Mouse (Mus musculus) midbrain, embryonic 10.5 days (tissue): ENCODE results near the gene Pde4d. TPM values are rescaled to one million over a fixed set of nuclear protein-coding genes. Genes with fewer than 3 reads are reported as not detected.

Experiments used
- DNase-seq: peaks from one replicate; pipeline ENCODE4 v3.0.0-alpha.2; 2017; ENCODE audit warnings: low spot score
- H3K27ac ChIP-seq: fragments of 300-500 bp; sonication (generic); replicated peaks from 2 replicates; pipeline ENCODE4 v1.5.1; 2016; ENCODE audit warnings: mild to moderate bottlenecking
- H3K27me3 ChIP-seq: fragments of 300-500 bp; sonication (generic); 2 replicates; pipeline ENCODE4 v1.6.1; 2016; ENCODE audit warnings: low read depth, mild to moderate bottlenecking; ENCODE audit not compliant: poor library complexity, severe bottlenecking
- H3K36me3 ChIP-seq: fragments of 300-500 bp; sonication (generic); 2 replicates; pipeline ENCODE4 v1.6.1; 2016; ENCODE audit warnings: mild to moderate bottlenecking, moderate library complexity
- H3K4me1 ChIP-seq: fragments of 300-500 bp; sonication (generic); 2 replicates; pipeline ENCODE4 v1.6.1; 2016
- H3K4me3 ChIP-seq: fragments of 300-500 bp; sonication (generic); 2 replicates; pipeline ENCODE4 v1.5.1; 2016; ENCODE audit warnings: mild to moderate bottlenecking, moderate library complexity
- H3K9me3 ChIP-seq: fragments of 300-500 bp; sonication (generic); replicated peaks from 2 replicates; pipeline ENCODE4 v1.6.1; 2016; ENCODE audit warnings: mild to moderate bottlenecking
- WGBS: fragments of 180-500 bp; shearing (Covaris S2); methylation state at CpG from one replicate; pipeline ENCODE4 v1.1.7; 2016; 5-methylcytosine and 5-hydroxymethylcytosine counted together
- polyA plus RNA-seq: library from polyadenylated mRNA; unstranded; fragments of >200 nt; fragmentation: Nextera tagmentation; extraction: Ambion mirVana; gene quantifications from 2 replicates; pipeline ENCODE4 v1.2.1, GENCODE M21; 2016

Gene Pde4d
- polyA plus RNA-seq, 1 experiment from 2014 or later, result 10.8 TPM

DNA sequence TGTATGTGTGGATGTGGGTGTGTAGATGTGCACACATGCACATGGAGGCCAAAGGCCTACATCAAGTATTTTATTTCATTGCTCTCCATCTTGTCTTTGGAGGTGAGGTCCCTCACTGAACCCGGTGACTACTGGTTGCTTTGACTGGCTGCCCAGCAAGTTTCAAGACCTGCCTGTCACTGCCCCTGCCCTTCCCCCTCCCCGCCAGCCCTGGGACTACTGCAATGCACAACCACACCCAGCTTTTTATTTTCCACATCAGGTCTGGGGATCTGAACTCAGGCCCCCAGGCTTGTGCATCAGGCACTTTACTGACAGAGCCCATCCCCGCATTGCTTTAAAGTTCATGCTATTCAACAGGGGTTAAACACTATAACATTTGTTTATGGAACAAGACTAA lies 1198.6 kb downstream of the Pde4d start:
- H3K36me3 ChIP-seq, result no peaks in the 10 kb centered on the region
- peaks cover 32% of the 10 kb centered on the region for H3K4me1 ChIP-seq
- no peaks in the 10 kb centered on the region for H3K27me3 ChIP-seq
- no peak for DNase-seq
- no peak overlapping the region for H3K27ac ChIP-seq
- no peaks in the 10 kb centered on the region for H3K9me3 ChIP-seq
- WGBS, result 89% methylated on average over 3 of the region's 3 CpGs
- no peak overlapping the region for H3K4me3 ChIP-seq

GRCm38 (mm10) chr13:109651790-109652605 lies 1202.2 kb downstream of the Pde4d start:
- Histone ChIP-seq H3K27me3 (no peaks in the 10 kb centered on the region), H3K9me3 (no peaks in the 10 kb centered on the region), H3K27ac (no peak overlapping the region), H3K36me3 (no peaks in the 10 kb centered on the region), H3K4me1 (peaks cover 8% of the 10 kb centered on the region; the same call in 1 of the 2 replicates), H3K4me3 (no peak overlapping the region)
- 84% methylated on average over 10 of the region's 10 CpGs for WGBS
- DNase-seq, result no peak

GRCm38 (mm10) chr13:109652631-109653030 lies 1202.9 kb downstream of the Pde4d start:
- Histone ChIP-seq H3K4me1 (peaks cover 8% of the 10 kb centered on the region; the same call in 1 of the 2 replicates), H3K36me3 (no peaks in the 10 kb centered on the region), H3K27me3 (no peaks in the 10 kb centered on the region), H3K9me3 (no peaks in the 10 kb centered on the region), H3K27ac (no peak overlapping the region), H3K4me3 (no peak overlapping the region)
- DNase-seq, result no peak
- WGBS, result 78% methylated on average over 7 of the region's 7 CpGs

DNA sequence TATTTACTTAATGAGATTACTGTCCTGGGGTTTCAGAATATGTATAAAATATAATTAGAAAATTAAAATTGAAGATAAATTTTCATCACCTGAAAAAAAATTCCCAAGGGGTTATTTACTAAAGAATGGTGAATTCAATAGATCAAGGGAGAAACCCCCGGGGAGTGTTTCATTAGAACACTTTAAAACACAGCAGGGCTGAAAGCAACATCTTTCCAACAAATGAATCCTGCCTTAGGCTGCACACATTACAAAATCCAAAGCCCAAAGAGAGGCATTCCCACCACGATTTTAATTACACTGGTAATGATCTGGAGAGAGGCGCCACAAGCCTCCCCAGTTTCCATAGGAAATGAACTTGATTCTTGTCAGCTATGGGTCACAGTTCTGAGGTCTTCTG lies 1205.6 kb downstream of the Pde4d start:
- H3K4me1 ChIP-seq, result peaks cover 8% of the 10 kb centered on the region; the same call in 1 of the 2 replicates
- no peaks in the 10 kb centered on the region for H3K36me3 ChIP-seq
- WGBS, result 76% methylated on average over 3 of the region's 3 CpGs
- H3K4me3 ChIP-seq, result no peak overlapping the region
- no peak overlapping the region for H3K27ac ChIP-seq
- no peaks in the 10 kb centered on the region for H3K27me3 ChIP-seq
- no peak for DNase-seq
- H3K9me3 ChIP-seq, result no peaks in the 10 kb centered on the region

- Histone ChIP-seq H3K27me3 (no peaks in the 10 kb centered on the region), H3K4me1 (peaks cover 9% of the 10 kb centered on the region), H3K4me3 (no peak overlapping the region), H3K27ac (no peak overlapping the region), H3K9me3 (no peaks in the 10 kb centered on the region), H3K36me3 (no peaks in the 10 kb centered on the region)
- DNase-seq, result no peak
- 94% methylated on average over 6 of the region's 6 CpGs for WGBS
These were observed 1209.4 kb downstream of the Pde4d start for GRCm38 (mm10) chr13:109659103-109659502.

GRCm38 (mm10) chr13:109661345-109661744 lies 1211.6 kb downstream of the Pde4d start:
- no peak for DNase-seq
- H3K4me3 ChIP-seq, result no peak overlapping the region
- H3K9me3 ChIP-seq, result no peaks in the 10 kb centered on the region
- WGBS, result 91% methylated on average over 3 of the region's 3 CpGs
- H3K4me1 ChIP-seq, result peaks cover 22% of the 10 kb centered on the region
- no peak overlapping the region for H3K27ac ChIP-seq
- H3K27me3 ChIP-seq, result no peaks in the 10 kb centered on the region
- no peaks in the 10 kb centered on the region for H3K36me3 ChIP-seq

DNA sequence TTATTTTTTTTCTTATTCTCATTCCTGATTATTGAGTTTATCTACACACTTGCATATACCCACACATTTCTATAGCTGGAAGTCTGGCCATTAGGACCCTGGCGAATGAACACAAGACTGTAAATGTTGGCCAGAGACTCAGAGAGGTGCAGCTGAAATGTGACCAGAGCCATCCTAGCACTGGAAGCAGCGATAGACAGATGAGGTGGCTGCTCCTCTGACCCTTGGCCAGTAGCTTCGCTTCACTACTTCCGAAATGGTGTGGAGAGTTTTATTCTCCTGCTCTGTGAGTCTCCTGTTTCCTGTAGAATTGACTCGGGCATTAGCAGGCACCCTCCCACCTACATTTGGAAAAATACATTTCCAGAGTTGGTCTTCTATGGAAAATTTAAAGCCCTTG lies 1212.4 kb downstream of the Pde4d start:
- DNase-seq, result no peak
- Histone ChIP-seq H3K27me3 (no peaks in the 10 kb centered on the region), H3K4me3 (no peak overlapping the region), H3K4me1 (peaks cover 22% of the 10 kb centered on the region), H3K27ac (no peak overlapping the region), H3K9me3 (no peaks in the 10 kb centered on the region), H3K36me3 (no peaks in the 10 kb centered on the region)
- 67% methylated on average over 5 of the region's 5 CpGs for WGBS

DNA sequence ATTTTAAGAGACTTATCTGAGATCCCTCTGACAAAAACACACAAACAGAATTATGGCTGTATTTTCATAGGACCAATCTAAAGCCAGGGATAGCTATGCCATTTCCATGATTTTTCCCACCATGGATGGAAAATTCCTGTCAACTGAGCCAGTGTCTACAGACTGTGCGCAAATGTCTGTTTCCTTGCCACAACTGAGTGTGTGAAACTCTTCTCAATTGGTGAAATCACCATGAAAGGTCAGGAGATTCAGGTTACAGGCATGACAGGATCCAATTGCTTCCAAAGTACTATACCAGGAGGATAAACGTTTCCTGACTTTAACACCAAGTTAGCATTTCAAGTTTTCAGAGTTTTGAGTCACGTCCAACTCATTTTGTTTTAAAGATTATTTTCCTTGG lies 1213.0 kb downstream of the Pde4d start:
- DNase-seq, result no peak
- peaks cover 22% of the 10 kb centered on the region for H3K4me1 ChIP-seq
- no peaks in the 10 kb centered on the region for H3K9me3 ChIP-seq
- no peaks in the 10 kb centered on the region for H3K27me3 ChIP-seq
- H3K36me3 ChIP-seq, result no peaks in the 10 kb centered on the region
- 61% methylated on average over 3 of the region's 3 CpGs for WGBS
- H3K4me3 ChIP-seq, result no peak overlapping the region
- no peak overlapping the region for H3K27ac ChIP-seq

DNA sequence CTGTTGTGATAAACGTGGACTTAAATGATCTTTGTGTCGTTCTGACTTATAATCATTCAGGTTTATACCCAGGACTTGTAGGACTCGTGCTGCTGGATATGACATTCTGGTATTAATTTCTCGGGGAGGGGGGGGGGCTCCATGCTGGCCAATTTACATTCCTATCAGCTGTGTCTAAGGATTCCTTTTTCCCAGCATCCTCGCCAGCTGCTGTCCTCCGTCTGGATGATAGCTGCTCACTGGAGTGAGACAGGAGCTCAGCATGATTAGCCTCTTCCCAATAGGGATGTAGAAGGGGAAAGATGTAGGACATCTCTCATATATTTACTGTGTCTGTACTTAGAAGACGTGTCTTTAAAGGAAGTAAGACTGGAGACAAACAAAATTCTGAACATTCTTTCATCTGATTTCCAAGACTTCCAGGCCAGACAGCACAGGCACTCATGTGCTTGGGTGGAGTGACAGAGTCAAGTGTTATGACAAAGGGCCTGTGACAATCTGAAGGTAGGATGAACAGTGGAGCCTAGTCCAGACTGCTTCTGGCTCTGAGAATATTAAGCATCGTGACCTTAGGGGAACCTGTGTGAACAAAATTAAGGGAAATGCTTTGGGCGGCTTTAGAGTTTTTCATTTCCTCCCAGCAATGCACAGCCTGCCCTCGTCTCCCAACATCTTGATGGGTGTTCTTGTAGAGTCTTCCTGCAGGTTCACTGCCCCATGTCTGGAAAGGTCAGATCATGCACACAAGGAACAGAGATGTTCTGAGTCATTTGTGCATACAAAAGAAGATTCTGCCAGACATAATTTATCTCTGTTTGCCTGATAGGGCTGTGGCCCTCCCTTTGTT lies 1215.4 kb downstream of the Pde4d start:
- DNase-seq, result no peak
- Histone ChIP-seq H3K4me1 (peaks cover 22% of the 10 kb centered on the region), H3K36me3 (no peaks in the 10 kb centered on the region), H3K27me3 (no peaks in the 10 kb centered on the region), H3K9me3 (no peaks in the 10 kb centered on the region), H3K27ac (peak overlapping the region; percentile 49), H3K4me3 (no peak overlapping the region)
- WGBS, result 66% methylated on average over 10 of the region's 10 CpGs

GRCm38 (mm10) chr13:109665803-109666403 lies 1216.2 kb downstream of the Pde4d start:
- no peaks in the 10 kb centered on the region for H3K36me3 ChIP-seq
- DNase-seq, result no peak
- no peak overlapping the region for H3K4me3 ChIP-seq
- no peaks in the 10 kb centered on the region for H3K27me3 ChIP-seq
- no peaks in the 10 kb centered on the region for H3K9me3 ChIP-seq
- peak overlapping the region; percentile 17; the same call in 1 of the 2 replicates for H3K27ac ChIP-seq
- 91% methylated on average over 10 of the region's 10 CpGs for WGBS
- H3K4me1 ChIP-seq, result peaks cover 22% of the 10 kb centered on the region

GRCm38 (mm10) chr13:109669965-109670364 lies 1220.2 kb downstream of the Pde4d start:
- 81% methylated on average over 4 of the region's 4 CpGs for WGBS
- DNase-seq, result no peak
- Histone ChIP-seq H3K27me3 (no peaks in the 10 kb centered on the region), H3K4me1 (peaks cover 11% of the 10 kb centered on the region), H3K4me3 (no peak overlapping the region), H3K27ac (no peak overlapping the region), H3K36me3 (no peaks in the 10 kb centered on the region), H3K9me3 (no peaks in the 10 kb centered on the region)

- Histone ChIP-seq H3K36me3 (no peaks in the 10 kb centered on the region), H3K4me3 (no peak overlapping the region), H3K4me1 (no peaks in the 10 kb centered on the region; the same call in 1 of the 2 replicates), H3K27ac (no peak overlapping the region), H3K27me3 (no peaks in the 10 kb centered on the region), H3K9me3 (no peaks in the 10 kb centered on the region)
- no peak for DNase-seq
- 75% methylated on average over 8 of the region's 8 CpGs for WGBS
These were observed 1222.0 kb downstream of the Pde4d start for GRCm38 (mm10) chr13:109671589-109672347.
